ENCODE assay signal across 17 mouse cellular contexts in the genomic region with DNA sequence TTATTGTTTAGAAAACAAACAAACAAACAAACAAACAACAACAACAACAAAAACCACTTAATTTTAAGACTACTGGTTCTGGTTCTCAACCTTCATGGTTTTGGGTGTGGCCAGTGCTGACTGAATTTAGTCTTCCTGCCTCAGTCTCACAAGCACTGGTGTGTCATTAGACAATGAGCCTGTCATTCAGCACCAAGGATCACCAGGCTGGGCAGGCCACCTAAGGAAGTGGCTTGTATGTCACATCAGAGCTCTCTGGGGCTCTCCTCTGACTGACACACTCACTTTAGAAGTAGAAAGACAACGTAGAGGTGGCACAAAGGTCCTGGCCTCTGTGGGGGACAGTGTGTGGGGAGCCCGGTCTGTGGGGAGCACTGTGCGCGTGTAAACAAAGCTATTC. TPM values are rescaled to one million over a fixed set of nuclear protein-coding genes. Genes with fewer than 3 reads are reported as not detected.
DNase-seq lines count a peak whose midpoint lies in the region; ATAC-seq and TF ChIP-seq lines count a peak whose summit lies in the region.
"Had no signal": no experiment of that assay in that cellular context is flagged by ENCODE, and none has a peak within 500 bp of the region (broad histone marks: within the 10 kb centered on the region; RNA-seq: fewer than 3 reads in every experiment).

No protein-coding gene starts in this region.

- intact Hi-C loops in gastrocnemius, adult 2 months (cut with DNase I) = loop anchor here (2.0 kb wide), 1 partner anchor 14 kb away; no protein-coding TSS in a partner anchor
- intact Hi-C loops in gastrocnemius, postnatal 36 days (cut with DNase I) = no loop called here

- ATAC-seq in CD4-positive, CD25-positive, alpha-beta regulatory T cell, adult 4 months = peak; percentile 82
- peak; percentile 58 for ATAC-seq in inflammation-experienced regulatory T-cells, adult 6 months
- ATAC-seq: midbrain, embryonic 15.5 days had no signal

- TF ChIP-seq CTCF in gastrocnemius, adult 2 months (IDR thresholded peaks at IDR 0.05) = no peak

- DNase-seq in gastrocnemius, adult 2 months = no peak
- DNase-seq in gastrocnemius, postnatal 36 days = no peak
- DNase-seq in naive thymus-derived CD4-positive, alpha-beta T cell, adult 2 months (ENCODE audit: low read depth) = peak; percentile 57
- DNase-seq in spleen, adult 12 weeks (ENCODE audit: low spot score) = no peak
- no peak for DNase-seq in Muller cell, postnatal 12 days (ENCODE audit: inconsistent ontology term)
- no peak for DNase-seq in cerebellum, adult 8-10 months
- DNase-seq: adrenal gland, postnatal 36 days; cerebellum, adult 2 months; gastrocnemius, postnatal 25 days; kidney, adult 2 months; kidney, postnatal 10 days; left cerebral cortex, postnatal 4 days; right cerebral cortex, adult 18-20 months had no signal

- H3K4me3 ChIP-seq in gastrocnemius, adult 2 months = no peak overlapping the region
- H3K4me3 ChIP-seq: forebrain, embryonic 12.5 days; midbrain, embryonic 15.5 days had no signal

- peak overlapping the region; percentile 87; the same call in 1 of the 2 replicates for H3K27ac ChIP-seq in gastrocnemius, adult 2 months
- H3K27ac ChIP-seq: forebrain, embryonic 12.5 days; midbrain, embryonic 15.5 days had no signal

RNA-seq across cellular contexts. Expression of gene Psmb3, which starts 15.8 kb away (rescaled TPM):
- 100 to 1,000 TPM; 141 to 159 TPM for total RNA-seq in gastrocnemius, adult 2 months (2021)
- 100 to 1,000 TPM; 124 to 129 TPM for total RNA-seq in gastrocnemius, postnatal 36 days (2021)
- 100 to 1,000 TPM; 453 to 558 TPM for polyA plus RNA-seq in CD4-positive, CD25-positive, alpha-beta regulatory T cell, adult 4 months (2017; shearing (Covaris generic))
- polyA plus RNA-seq in inflammation-experienced regulatory T-cells, adult 6 months (2017; shearing (Covaris generic)) = 100 to 1,000 TPM; 461 to 576 (median 475) TPM

RNA-seq across cellular contexts. Expression of gene Pcgf2, which starts 18.7 kb away (rescaled TPM):
- 1 to 10 TPM; 1.7 to 2.9 TPM for total RNA-seq in gastrocnemius, adult 2 months (2021)
- 1 to 10 TPM; 2.1 to 2.3 TPM for total RNA-seq in gastrocnemius, postnatal 36 days (2021)
- 1 to 10 TPM; 2.9 to 4.6 TPM for polyA plus RNA-seq in CD4-positive, CD25-positive, alpha-beta regulatory T cell, adult 4 months (2017; shearing (Covaris generic))
- 1 to 10 TPM; 4.6 to 6.9 (median 5.4) TPM for polyA plus RNA-seq in inflammation-experienced regulatory T-cells, adult 6 months (2017; shearing (Covaris generic))

RNA-seq across cellular contexts. Expression of gene Pip4k2b, which starts 25.5 kb away (rescaled TPM):
- 10 to 100 TPM; 59.3 to 66.2 TPM for total RNA-seq in gastrocnemius, adult 2 months (2021)
- 10 to 100 TPM; 44.0 to 47.0 TPM for total RNA-seq in gastrocnemius, postnatal 36 days (2021)
- polyA plus RNA-seq in CD4-positive, CD25-positive, alpha-beta regulatory T cell, adult 4 months (2017; shearing (Covaris generic)) = 1 to 10 TPM; 1.4 to 2.2 TPM
- polyA plus RNA-seq in inflammation-experienced regulatory T-cells, adult 6 months (2017; shearing (Covaris generic)) = 1 to 10 TPM; 2.4 to 2.9 (median 2.6) TPM

RNA-seq across cellular contexts. Expression of gene Cisd3, which starts 33.4 kb away (rescaled TPM):
- total RNA-seq in gastrocnemius, adult 2 months (2021) = 100 to 1,000 TPM in 1 of 2 experiments, 10 to 100 TPM in 1; 96.2 to 111 TPM
- total RNA-seq in gastrocnemius, postnatal 36 days (2021) = 100 to 1,000 TPM; 103 to 108 TPM
- polyA plus RNA-seq in CD4-positive, CD25-positive, alpha-beta regulatory T cell, adult 4 months (2017; shearing (Covaris generic)) = 10 to 100 TPM; 63.5 to 80.3 TPM
- 100 to 1,000 TPM in 1 of 3 experiments, 10 to 100 TPM in 2; 69.0 to 129 (median 86.9) TPM for polyA plus RNA-seq in inflammation-experienced regulatory T-cells, adult 6 months (2017; shearing (Covaris generic))

RNA-seq across cellular contexts. Expression of gene Cwc25, which starts 47.3 kb away (rescaled TPM):
- total RNA-seq in gastrocnemius, adult 2 months (2021) = 1 to 10 TPM; 6.2 to 6.5 TPM
- 1 to 10 TPM; 5.5 to 5.7 TPM for total RNA-seq in gastrocnemius, postnatal 36 days (2021)
- 10 to 100 TPM; 25.2 to 33.8 TPM for polyA plus RNA-seq in CD4-positive, CD25-positive, alpha-beta regulatory T cell, adult 4 months (2017; shearing (Covaris generic))
- polyA plus RNA-seq in inflammation-experienced regulatory T-cells, adult 6 months (2017; shearing (Covaris generic)) = 10 to 100 TPM; 23.0 to 28.1 (median 23.0) TPM
